10 mouse cellular contexts compared by ENCODE assay signal in genomic region chr11:6680397-6680818, GRCm38 (mm10). TPM values are rescaled to one million over a fixed set of nuclear protein-coding genes. Genes with fewer than 3 reads are reported as not detected.
DNase-seq lines count a peak whose midpoint lies in the region; ATAC-seq and TF ChIP-seq lines count a peak whose summit lies in the region.
"Had no signal": no experiment of that assay in that cellular context is flagged by ENCODE, and none has a peak within 500 bp of the region (broad histone marks: within the 10 kb centered on the region; RNA-seq: fewer than 3 reads in every experiment).

No protein-coding gene starts in this region.

- peak; percentile 18 to 33 for DNase-seq in gastrocnemius, adult 8-10 months (ENCODE audit: low spot score in 2 of 2)
- DNase-seq in liver, adult 2 months (ENCODE audit: extremely low read depth, low read depth, low spot score): no peak
- no peak for DNase-seq in retina, postnatal 1 day
- no peak for DNase-seq in cerebellum, adult 9-11 months

- no peak overlapping the region for H3K27ac ChIP-seq in forebrain, embryonic 13.5 days
- H3K27ac ChIP-seq in forebrain, embryonic 15.5 days (replicated peaks): no peak overlapping the region
- H3K27ac ChIP-seq in hindbrain, embryonic 15.5 days (replicated peaks): no peak overlapping the region
- 0 out of 2 replicates have a peak overlapping the region, but pooled peaks have one; percentile 2 for H3K27ac ChIP-seq in liver, adult 2 months (replicated peaks; ENCODE audit: insufficient read depth, low read depth, low read length)
- H3K27ac ChIP-seq in neural tube, embryonic 13.5 days (replicated peaks): no peak overlapping the region; the same call in 1 of the 2 replicates
- H3K27ac ChIP-seq: midbrain, embryonic 12.5 days had no signal

- H3K9ac ChIP-seq in forebrain, embryonic 13.5 days: no peak overlapping the region
- no peak overlapping the region for H3K9ac ChIP-seq in forebrain, embryonic 15.5 days (replicated peaks)
- H3K9ac ChIP-seq in hindbrain, embryonic 15.5 days: no peak overlapping the region
- H3K9ac ChIP-seq in liver, adult 2 months (ENCODE audit: low read depth, low read length): no peak overlapping the region
- H3K9ac ChIP-seq in neural tube, embryonic 13.5 days: no peak overlapping the region
- H3K9ac ChIP-seq: midbrain, embryonic 12.5 days had no signal

- no peaks in the 10 kb centered on the region for H3K27me3 ChIP-seq in forebrain, embryonic 13.5 days
- H3K27me3 ChIP-seq in forebrain, embryonic 15.5 days: no peaks in the 10 kb centered on the region
- no peaks in the 10 kb centered on the region for H3K27me3 ChIP-seq in hindbrain, embryonic 15.5 days
- H3K27me3 ChIP-seq in liver, adult 2 months (ENCODE audit: control insufficient read depth, insufficient read depth, low read length): no peaks in the 10 kb centered on the region
- H3K27me3 ChIP-seq in neural tube, embryonic 13.5 days: no peaks in the 10 kb centered on the region
- H3K27me3 ChIP-seq: midbrain, embryonic 12.5 days had no signal

- H3K4me1 ChIP-seq in forebrain, embryonic 13.5 days: no peaks in the 10 kb centered on the region
- no peaks in the 10 kb centered on the region for H3K4me1 ChIP-seq in forebrain, embryonic 15.5 days
- 0 out of 2 replicates have a peak, but pooled peaks cover 4% of the 10 kb centered on the region for H3K4me1 ChIP-seq in hindbrain, embryonic 15.5 days (replicated peaks)
- H3K4me1 ChIP-seq in liver, adult 2 months (ENCODE audit: control insufficient read depth, insufficient read depth, low read length): no peaks in the 10 kb centered on the region
- H3K4me1 ChIP-seq in neural tube, embryonic 13.5 days (replicated peaks): peaks cover 11% of the 10 kb centered on the region
- H3K4me1 ChIP-seq: midbrain, embryonic 12.5 days had no signal

- H3K79me2 ChIP-seq in liver, adult 2 months (ENCODE audit: control insufficient read depth, insufficient read depth, low read length): no peaks in the 10 kb centered on the region

- no peak overlapping the region for H3K4me2 ChIP-seq in forebrain, embryonic 13.5 days
- H3K4me2 ChIP-seq in forebrain, embryonic 15.5 days (replicated peaks): no peak overlapping the region
- no peak overlapping the region for H3K4me2 ChIP-seq in hindbrain, embryonic 15.5 days
- peak overlapping the region; percentile 29 for H3K4me2 ChIP-seq in neural tube, embryonic 13.5 days
- H3K4me2 ChIP-seq: midbrain, embryonic 12.5 days had no signal

- TF ChIP-seq POLR2A in liver, adult 2 months (IDR thresholded peaks at IDR 0.05; ENCODE audit: extremely low read depth, insufficient read depth, low read length): no peak

- 0 out of 2 replicates have a peak, but pooled peaks cover 3% of the 10 kb centered on the region for H3K9me3 ChIP-seq in forebrain, embryonic 13.5 days (replicated peaks)
- no peaks in the 10 kb centered on the region for H3K9me3 ChIP-seq in forebrain, embryonic 15.5 days
- no peaks in the 10 kb centered on the region for H3K9me3 ChIP-seq in hindbrain, embryonic 15.5 days
- no peaks in the 10 kb centered on the region for H3K9me3 ChIP-seq in neural tube, embryonic 13.5 days

- no peaks in the 10 kb centered on the region for H3K36me3 ChIP-seq in forebrain, embryonic 13.5 days (ENCODE audit: poor library complexity, severe bottlenecking)
- no peaks in the 10 kb centered on the region for H3K36me3 ChIP-seq in forebrain, embryonic 15.5 days
- H3K36me3 ChIP-seq in hindbrain, embryonic 15.5 days: no peaks in the 10 kb centered on the region
- H3K36me3 ChIP-seq in liver, adult 2 months (ENCODE audit: control insufficient read depth, insufficient read depth, low read length): no peaks in the 10 kb centered on the region
- H3K36me3 ChIP-seq in neural tube, embryonic 13.5 days: no peaks in the 10 kb centered on the region
- H3K36me3 ChIP-seq: midbrain, embryonic 12.5 days had no signal

- ATAC-seq in forebrain, embryonic 13.5 days: 0 out of 2 replicates have a peak, but pooled peaks have one; percentile 16
- no peak for ATAC-seq in forebrain, embryonic 15.5 days (replicated peaks)
- peak; percentile 74 for ATAC-seq in hindbrain, embryonic 15.5 days (ENCODE audit: low FRiP score, low read depth)
- ATAC-seq in neural tube, embryonic 13.5 days (ENCODE audit: low read depth): peak; percentile 68

- 40% methylated on average over 10 of the region's 10 CpGs for WGBS in forebrain, embryonic 13.5 days
- WGBS in forebrain, embryonic 15.5 days: 35% methylated on average over 10 of the region's 10 CpGs
- WGBS in hindbrain, embryonic 15.5 days: 22% methylated on average over 10 of the region's 10 CpGs
- 38% methylated on average over 10 of the region's 10 CpGs for WGBS in liver, adult 2 months
- 15% methylated on average over 10 of the region's 10 CpGs for WGBS in neural tube, embryonic 13.5 days

- no peak overlapping the region for H3K4me3 ChIP-seq in forebrain, embryonic 13.5 days
- no peak overlapping the region for H3K4me3 ChIP-seq in forebrain, embryonic 15.5 days
- no peak overlapping the region for H3K4me3 ChIP-seq in hindbrain, embryonic 15.5 days
- H3K4me3 ChIP-seq in liver, adult 2 months (ENCODE audit: insufficient read depth, low read depth, low read length): peak overlapping the region; percentile 3; the same call in 1 of the 2 replicates
- no peak overlapping the region for H3K4me3 ChIP-seq in neural tube, embryonic 13.5 days
- H3K4me3 ChIP-seq: midbrain, embryonic 12.5 days had no signal

- TF ChIP-seq CTCF in liver, adult 2 months (IDR thresholded peaks at IDR 0.05; ENCODE audit: low read depth, low read length): no peak

RNA-seq across cellular contexts. Expression of gene Ramp3, which starts 22.1 kb away (rescaled TPM):
- polyA plus RNA-seq in forebrain, embryonic 13.5 days (2015; fragmentation: Nextera tagmentation; extraction: Ambion mirVana): 1.9 and 2.2 TPM in 2 replicates
- 4.1 and 6.7 TPM in 2 replicates for polyA plus RNA-seq in forebrain, embryonic 15.5 days (2015; fragmentation: Nextera tagmentation; extraction: Ambion mirVana)
- total RNA-seq in gastrocnemius, adult 8-10 months (2022): 1 to 10 TPM in 1 of 4 experiments, under 1 TPM in 3; 0.54 to 1.5 (median 0.69) TPM
- 20.8 and 22.9 TPM in 2 replicates for polyA plus RNA-seq in hindbrain, embryonic 15.5 days (2015; fragmentation: Nextera tagmentation; extraction: Ambion mirVana)
- total RNA-seq in liver, adult 2 months (2014; rRNA removed): 0.07 and 0.09 TPM in 2 replicates
- 0.09 and 0.16 TPM in 2 replicates for polyA plus RNA-seq in liver, adult 2 months (2012; rRNA removed)
- polyA plus RNA-seq in neural tube, embryonic 13.5 days (2015; fragmentation: Nextera tagmentation; extraction: Ambion mirVana): 23.8 and 25.7 TPM in 2 replicates

RNA-seq across cellular contexts. Expression of gene Wap, which starts 42.0 kb away (rescaled TPM):
- polyA plus RNA-seq in forebrain, embryonic 13.5 days (2015; fragmentation: Nextera tagmentation; extraction: Ambion mirVana): not detected in 2 replicates
- not detected in 2 replicates for polyA plus RNA-seq in forebrain, embryonic 15.5 days (2015; fragmentation: Nextera tagmentation; extraction: Ambion mirVana)
- total RNA-seq in gastrocnemius, adult 8-10 months (2022): not detected
- polyA plus RNA-seq in hindbrain, embryonic 15.5 days (2015; fragmentation: Nextera tagmentation; extraction: Ambion mirVana): not detected in 2 replicates
- not detected in 2 replicates for total RNA-seq in liver, adult 2 months (2014; rRNA removed)
- not detected in 2 replicates for polyA plus RNA-seq in liver, adult 2 months (2012; rRNA removed)
- polyA plus RNA-seq in neural tube, embryonic 13.5 days (2015; fragmentation: Nextera tagmentation; extraction: Ambion mirVana): not detected in 2 replicates
- total RNA-seq: CH12.LX had no signal
- polyA plus RNA-seq: midbrain, embryonic 12.5 days had no signal

RNA-seq across cellular contexts. Expression of gene Tbrg4, which starts 54.5 kb away (rescaled TPM):
- 32.1 and 36.5 TPM in 2 replicates for polyA plus RNA-seq in forebrain, embryonic 13.5 days (2015; fragmentation: Nextera tagmentation; extraction: Ambion mirVana)
- 27.5 and 31.5 TPM in 2 replicates for polyA plus RNA-seq in forebrain, embryonic 15.5 days (2015; fragmentation: Nextera tagmentation; extraction: Ambion mirVana)
- total RNA-seq in gastrocnemius, adult 8-10 months (2022): 10 to 100 TPM; 53.8 to 63.0 (median 61.0) TPM
- polyA plus RNA-seq in hindbrain, embryonic 15.5 days (2015; fragmentation: Nextera tagmentation; extraction: Ambion mirVana): 31.8 and 33.0 TPM in 2 replicates
- 17.7 and 18.0 TPM in 2 replicates for total RNA-seq in liver, adult 2 months (2014; rRNA removed)
- 49.4 and 71.0 TPM in 2 replicates for polyA plus RNA-seq in liver, adult 2 months (2012; rRNA removed)
- 29.9 and 31.7 TPM in 2 replicates for polyA plus RNA-seq in neural tube, embryonic 13.5 days (2015; fragmentation: Nextera tagmentation; extraction: Ambion mirVana)

Comparison
In these comparisons a context has a peak if more than half of its experiments do, and no peak if none do; other contexts are left out.
1. DNase-seq: peak in gastrocnemius, adult 8-10 months (2 of 2); none in liver, adult 2 months (single experiment), retina, postnatal 1 day (single experiment) and cerebellum, adult 9-11 months (single experiment).